Mouse (Mus musculus) embryonic facial prominence, embryonic 15.5 days (tissue): ENCODE data around the gene Gm42791. TPM values are rescaled to one million over a fixed set of nuclear protein-coding genes. Genes with fewer than 3 reads are reported as not detected.

Experiments used
- ATAC-seq: fragments of 200-750 bp; cut with Nextera tagmentation; 2 replicates; pipeline ENCODE4 v1.8.0; 2017; ENCODE audit warnings: low read depth, moderate TSS enrichment; ENCODE audit not compliant: insufficient number of reproducible peaks, low FRiP score, low TSS enrichment
- H3K27ac ChIP-seq: fragments of 300-500 bp; sonication (generic); replicated peaks from 2 replicates; pipeline ENCODE4 v1.5.1; 2015; ENCODE audit warnings: mild to moderate bottlenecking, inconsistent platforms
- H3K27me3 ChIP-seq: fragments of 300-500 bp; sonication (generic); 2 replicates; pipeline ENCODE4 v1.6.1; 2015; ENCODE audit warnings: inconsistent platforms
- H3K36me3 ChIP-seq: fragments of 300-500 bp; sonication (generic); 2 replicates; pipeline ENCODE4 v1.6.1; 2015; ENCODE audit warnings: mild to moderate bottlenecking, inconsistent platforms
- H3K4me1 ChIP-seq: fragments of 300-500 bp; sonication (generic); 2 replicates; pipeline ENCODE4 v1.6.1; 2015; ENCODE audit warnings: inconsistent platforms
- H3K4me2 ChIP-seq: fragments of 300-500 bp; sonication (generic); replicated peaks from 2 replicates; pipeline ENCODE4 v1.6.1; 2015; ENCODE audit warnings: mild to moderate bottlenecking, inconsistent platforms
- H3K4me3 ChIP-seq: fragments of 300-500 bp; sonication (generic); replicated peaks from 2 replicates; pipeline ENCODE4 v1.5.1; 2015; ENCODE audit warnings: mild to moderate bottlenecking, inconsistent platforms
- H3K9ac ChIP-seq: fragments of 300-500 bp; sonication (generic); 2 replicates; pipeline ENCODE4 v1.6.1; 2015; ENCODE audit warnings: inconsistent platforms
- H3K9me3 ChIP-seq: fragments of 300-500 bp; sonication (generic); replicated peaks from 2 replicates; pipeline ENCODE4 v1.6.1; 2016; ENCODE audit warnings: inconsistent platforms
- WGBS: fragments of 180-500 bp; shearing (Covaris S2); methylation state at CpG from one replicate; pipeline ENCODE4 v1.1.7; 2015; 5-methylcytosine and 5-hydroxymethylcytosine counted together
- polyA plus RNA-seq: library from polyadenylated mRNA; unstranded; fragments of >200 nt; fragmentation: Nextera tagmentation; extraction: Ambion mirVana; gene quantifications from 2 replicates; pipeline ENCODE4 v1.2.1, GENCODE M21; 2015

Gm42791 gene
- polyA plus RNA-seq, 1 experiment from 2014 or later: 1.6 TPM

DNA sequence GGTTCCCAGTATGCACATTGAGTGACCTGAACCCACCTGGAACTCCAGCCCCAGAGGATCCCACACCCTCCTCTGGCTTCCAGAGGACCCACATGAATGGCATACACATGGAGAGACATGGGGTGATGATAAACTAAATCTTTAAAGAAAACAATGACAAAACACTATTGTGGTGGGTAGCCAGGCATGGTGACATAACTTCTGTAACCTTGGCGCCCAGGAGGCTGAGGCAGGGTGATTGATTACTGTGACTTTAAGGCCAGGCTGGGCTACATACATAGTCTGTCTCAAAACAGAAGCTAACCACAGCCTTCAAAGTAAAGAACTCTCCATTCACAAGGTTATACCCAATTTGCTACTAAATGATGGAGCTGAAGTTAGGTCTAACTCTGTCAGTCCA is 30.7 kb downstream of the Gm42791 start:
- Histone ChIP-seq H3K4me3 (no peak overlapping the region), H3K36me3 (no peaks in the 10 kb centered on the region), H3K9me3 (no peaks in the 10 kb centered on the region), H3K4me1 (peaks cover 63% of the 10 kb centered on the region), H3K27ac (peak overlapping the region; percentile 87), H3K4me2 (no peak overlapping the region), H3K9ac (no peak overlapping the region), H3K27me3 (no peaks in the 10 kb centered on the region)
- no peak for ATAC-seq
- 85% methylated on average over 1 of the region's 1 CpGs for WGBS

DNA sequence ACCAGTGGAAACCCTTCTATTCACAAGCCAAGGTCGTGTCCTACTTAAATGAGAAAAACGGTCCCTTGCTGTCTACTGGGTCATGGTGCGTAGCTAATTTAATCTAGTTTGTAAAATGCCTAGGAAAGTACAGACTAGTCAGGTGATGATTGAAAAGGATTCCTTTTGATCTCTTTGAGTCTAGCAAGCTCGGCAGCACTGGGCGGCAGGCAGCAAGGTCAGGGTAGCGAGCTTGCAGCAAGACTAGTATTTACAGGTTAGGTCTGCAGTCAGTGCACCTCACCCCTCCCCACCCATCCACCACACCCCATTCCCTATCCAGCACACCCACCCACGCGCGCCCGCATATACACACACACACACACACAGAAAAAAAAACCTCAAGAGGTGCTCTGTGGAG is 34.7 kb downstream of the Gm42791 start:
- Histone ChIP-seq H3K36me3 (no peaks in the 10 kb centered on the region), H3K4me2 (peak overlapping the region; percentile 86), H3K4me1 (peaks cover 37% of the 10 kb centered on the region), H3K27ac (no peak overlapping the region), H3K9me3 (no peaks in the 10 kb centered on the region), H3K9ac (no peak overlapping the region), H3K4me3 (no peak overlapping the region), H3K27me3 (no peaks in the 10 kb centered on the region)
- ATAC-seq: no peak
- 51% methylated on average over 10 of the region's 10 CpGs for WGBS

DNA sequence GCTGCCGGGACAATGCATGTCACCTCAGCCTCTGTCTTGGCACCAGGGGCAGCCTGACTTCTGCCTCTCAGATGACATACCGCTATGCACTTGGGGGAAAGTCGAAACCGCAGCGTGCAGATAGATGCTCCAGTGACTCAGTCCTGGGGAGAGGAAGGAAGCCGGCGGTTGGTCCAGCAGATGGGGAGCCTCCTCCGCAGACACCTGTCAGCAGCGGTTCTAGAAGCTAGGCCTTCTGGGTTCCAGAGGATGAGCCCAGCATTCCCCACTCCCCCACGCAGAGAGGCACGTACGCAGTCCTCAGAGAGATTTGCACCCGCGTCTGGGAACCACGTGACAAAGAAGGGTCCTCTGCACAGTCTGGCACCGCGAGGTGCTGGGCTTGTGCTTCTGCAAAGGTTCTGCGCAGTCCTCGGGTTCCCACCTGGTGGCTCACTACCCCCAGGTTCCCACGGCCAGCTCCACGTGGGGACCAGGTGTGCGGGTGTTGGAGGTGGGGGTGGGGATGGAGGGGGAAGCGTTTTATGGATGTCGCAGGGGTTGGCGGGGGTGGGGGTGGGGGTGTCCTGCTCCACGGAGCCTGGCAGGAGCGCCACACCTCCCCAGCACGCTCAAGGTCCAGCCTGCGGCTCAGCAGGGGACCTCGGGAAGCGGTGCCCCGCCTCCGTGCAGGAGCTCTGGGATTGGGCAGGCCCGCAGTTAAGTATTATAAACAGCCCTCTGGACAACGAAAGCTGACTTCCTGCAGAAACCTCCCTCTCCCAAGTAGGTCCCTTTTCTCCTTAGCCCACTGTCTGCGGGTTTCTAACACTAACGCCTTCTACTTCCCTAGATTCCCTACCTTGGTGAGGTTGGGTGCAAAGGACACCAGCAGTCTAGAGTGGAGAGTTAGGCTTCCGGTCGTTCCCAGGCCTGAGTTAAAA is 35.6 kb downstream of the Gm42791 start:
- Histone ChIP-seq H3K9ac (no peak overlapping the region), H3K4me2 (peak overlapping the region; percentile 86), H3K9me3 (no peaks in the 10 kb centered on the region), H3K4me3 (peak overlapping the region; percentile 43), H3K27me3 (no peaks in the 10 kb centered on the region), H3K27ac (0 out of 2 replicates have a peak overlapping the region, but pooled peaks have one; percentile 14), H3K36me3 (no peaks in the 10 kb centered on the region), H3K4me1 (peaks cover 28% of the 10 kb centered on the region)
- 3% methylated on average over 39 of the region's 39 CpGs for WGBS
- ATAC-seq: peak; percentile 70

DNA sequence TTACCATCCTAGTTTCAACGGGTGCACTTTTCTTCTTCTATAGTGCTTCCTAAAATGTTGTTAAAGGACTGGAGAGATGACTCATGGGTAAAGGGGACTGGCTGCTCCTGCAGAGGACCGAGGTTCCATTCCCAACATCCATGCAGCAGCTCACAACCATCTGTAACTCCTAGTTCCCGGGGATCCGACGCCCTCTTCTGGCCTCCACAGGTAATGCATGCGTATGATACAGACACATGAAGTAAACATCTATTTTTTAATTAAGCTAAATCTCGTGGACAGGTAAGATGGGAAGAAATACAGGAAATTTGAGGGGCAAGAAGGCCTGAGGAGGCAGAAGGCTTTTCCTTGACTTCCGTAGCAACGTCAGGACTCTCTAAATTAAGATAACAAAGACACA is 36.6 kb downstream of the Gm42791 start:
- Histone ChIP-seq H3K4me3 (no peak overlapping the region), H3K27me3 (no peaks in the 10 kb centered on the region), H3K27ac (no peak overlapping the region), H3K4me2 (no peak overlapping the region), H3K9ac (no peak overlapping the region), H3K36me3 (no peaks in the 10 kb centered on the region), H3K4me1 (peaks cover 22% of the 10 kb centered on the region), H3K9me3 (no peaks in the 10 kb centered on the region)
- no peak for ATAC-seq
- 42% methylated on average over 9 of the region's 9 CpGs for WGBS

DNA sequence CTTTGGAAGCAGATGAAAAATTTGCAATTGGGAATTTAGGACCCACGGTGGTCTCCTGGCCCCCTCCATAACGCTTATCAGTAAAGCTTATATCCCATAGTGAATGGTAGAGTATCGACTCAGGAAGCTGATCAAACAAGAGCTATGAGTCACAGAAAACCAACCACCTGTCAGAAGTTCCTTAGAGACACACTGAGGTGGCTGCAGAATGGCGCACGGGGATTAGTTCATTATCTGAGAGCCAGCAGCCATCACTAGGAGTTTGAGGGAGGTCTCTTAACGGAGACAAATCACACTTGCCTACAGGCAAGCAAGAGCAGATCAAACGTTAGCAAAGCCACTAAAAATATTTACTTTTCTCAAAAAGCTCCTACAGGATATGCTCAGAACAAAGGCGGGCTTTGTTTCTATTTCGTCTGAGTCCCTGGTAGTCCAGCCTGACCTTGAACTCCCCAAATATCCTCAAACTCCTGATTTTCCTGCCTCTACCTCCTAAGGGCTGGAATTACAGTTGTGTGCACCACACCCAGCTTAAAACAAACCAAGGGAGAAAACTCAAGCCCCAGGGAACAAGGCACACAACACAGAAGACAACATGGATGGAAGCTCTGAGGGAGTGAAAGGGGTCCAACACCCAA is 37.9 kb downstream of the Gm42791 start:
- no peak for ATAC-seq
- Histone ChIP-seq H3K4me2 (no peak overlapping the region), H3K4me3 (no peak overlapping the region), H3K9me3 (no peaks in the 10 kb centered on the region), H3K36me3 (no peaks in the 10 kb centered on the region), H3K4me1 (peaks cover 20% of the 10 kb centered on the region), H3K27ac (no peak overlapping the region), H3K27me3 (no peaks in the 10 kb centered on the region), H3K9ac (no peak overlapping the region)
- WGBS: 40% methylated on average over 9 of the region's 9 CpGs

DNA sequence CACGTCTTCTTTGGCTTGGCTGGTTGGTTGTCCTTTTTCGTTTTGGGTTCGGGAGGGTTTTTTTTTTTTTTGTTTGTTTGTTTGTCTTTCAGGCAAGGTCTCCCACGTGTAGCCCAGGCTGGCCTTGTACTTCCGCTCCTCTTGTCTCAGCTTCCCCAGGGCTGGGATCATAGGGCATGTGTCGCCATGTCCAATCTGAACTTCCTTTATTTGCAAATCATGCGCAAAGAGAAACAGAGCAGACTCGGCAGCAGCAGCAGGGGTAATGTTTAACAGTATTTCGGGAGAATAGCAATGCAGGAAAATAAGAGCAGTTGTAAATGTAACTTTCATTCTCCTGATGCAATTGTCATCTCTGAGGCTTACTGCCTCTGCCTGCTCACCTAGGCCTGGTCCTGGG is 38.9 kb downstream of the Gm42791 start:
- 74% methylated on average over 9 of the region's 9 CpGs for WGBS
- Histone ChIP-seq H3K9me3 (no peaks in the 10 kb centered on the region), H3K27ac (no peak overlapping the region), H3K27me3 (no peaks in the 10 kb centered on the region), H3K4me2 (no peak overlapping the region), H3K4me1 (peaks cover 20% of the 10 kb centered on the region), H3K9ac (no peak overlapping the region), H3K36me3 (no peaks in the 10 kb centered on the region), H3K4me3 (no peak overlapping the region)
- no peak for ATAC-seq

DNA sequence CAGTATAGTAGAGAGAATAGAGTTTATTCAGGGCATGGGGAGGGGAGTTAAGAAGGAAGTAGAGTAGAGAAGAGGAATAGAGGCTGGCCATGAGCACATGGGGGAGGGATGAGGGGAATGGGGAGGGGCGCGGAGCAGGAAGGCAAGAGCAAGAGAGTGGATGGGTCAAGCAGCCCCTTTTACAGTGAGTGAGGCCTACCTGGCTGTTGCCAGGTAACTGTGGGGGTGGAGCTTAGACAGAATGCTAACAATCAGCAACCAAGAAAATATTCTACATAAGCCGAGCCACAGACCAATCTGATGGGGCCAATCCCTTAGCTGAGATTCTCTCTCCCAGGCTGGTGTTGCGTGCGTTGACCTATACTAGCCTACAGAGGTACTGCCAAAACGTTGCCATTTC is 39.4 kb downstream of the Gm42791 start:
- no peak overlapping the region for H3K27ac ChIP-seq
- H3K4me3 ChIP-seq: no peak overlapping the region
- no peaks in the 10 kb centered on the region for H3K36me3 ChIP-seq
- no peak overlapping the region for H3K4me2 ChIP-seq
- no peak for ATAC-seq
- WGBS: 92% methylated on average over 6 of the region's 6 CpGs
- H3K9ac ChIP-seq: no peak overlapping the region
- H3K4me1 ChIP-seq: peaks cover 21% of the 10 kb centered on the region
- H3K27me3 ChIP-seq: no peaks in the 10 kb centered on the region
- H3K9me3 ChIP-seq: no peaks in the 10 kb centered on the region

DNA sequence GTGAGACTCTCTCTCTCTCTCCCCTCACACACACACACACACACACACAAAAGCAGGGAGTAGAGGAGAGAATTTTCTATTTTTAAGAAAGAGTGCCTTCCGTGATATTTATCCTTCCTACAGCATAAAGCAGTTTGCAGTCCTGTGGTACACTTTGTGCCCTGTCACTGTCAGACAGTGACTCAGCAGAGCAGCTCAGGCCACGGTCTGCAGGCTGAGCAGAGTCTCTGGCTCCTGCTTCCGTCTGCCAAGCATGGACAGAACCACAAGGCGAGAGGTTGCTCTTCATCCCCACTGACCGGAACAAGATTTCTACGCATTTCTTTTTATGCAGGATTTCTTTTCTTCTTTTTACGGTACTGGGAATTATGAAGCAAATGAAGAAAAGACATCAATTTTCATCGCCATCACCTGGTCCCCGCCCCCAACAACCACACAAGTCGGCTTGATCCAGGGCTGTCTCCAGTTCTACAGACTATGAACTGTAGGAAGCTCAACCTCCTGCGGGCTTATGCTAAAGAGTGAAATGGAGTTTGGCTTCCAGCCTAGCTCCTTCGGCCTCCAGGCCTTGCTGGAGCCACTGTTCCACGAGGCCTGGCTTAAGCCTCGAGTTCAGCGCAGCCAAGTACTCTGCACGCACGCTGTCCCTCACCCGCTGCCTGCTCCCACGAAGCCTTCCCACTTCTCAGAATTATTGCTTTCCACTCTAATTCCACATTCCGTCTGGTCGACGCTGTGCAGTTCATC is 40.5 kb downstream of the Gm42791 start:
- Histone ChIP-seq H3K9me3 (no peaks in the 10 kb centered on the region), H3K4me3 (no peak overlapping the region), H3K9ac (no peak overlapping the region), H3K4me2 (no peak overlapping the region), H3K36me3 (no peaks in the 10 kb centered on the region), H3K27ac (no peak overlapping the region), H3K4me1 (peaks cover 19% of the 10 kb centered on the region), H3K27me3 (no peaks in the 10 kb centered on the region)
- no peak for ATAC-seq
- 66% methylated on average over 22 of the region's 22 CpGs for WGBS

DNA sequence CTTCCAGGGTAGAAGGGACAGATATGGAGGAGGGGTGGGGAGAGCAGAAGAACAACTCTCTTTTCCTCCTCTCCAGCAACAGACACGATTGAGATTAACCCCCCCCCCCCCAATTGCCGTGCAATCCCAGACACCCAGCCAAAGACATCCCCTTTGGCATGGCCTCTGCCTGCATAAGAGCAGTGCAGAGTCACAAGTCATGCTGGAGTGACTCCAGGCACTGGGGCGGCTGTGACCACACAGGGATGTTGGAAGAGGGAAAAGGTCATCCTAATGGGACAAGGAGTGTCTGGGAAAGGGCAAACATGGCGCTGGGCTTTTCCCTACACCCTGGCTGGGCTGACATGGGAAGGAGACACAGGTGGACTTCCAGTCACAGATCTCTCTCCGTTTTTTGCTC is 41.8 kb downstream of the Gm42791 start:
- Histone ChIP-seq H3K4me3 (no peak overlapping the region), H3K36me3 (no peaks in the 10 kb centered on the region), H3K9ac (no peak overlapping the region), H3K9me3 (no peaks in the 10 kb centered on the region), H3K4me2 (no peak overlapping the region), H3K27me3 (no peaks in the 10 kb centered on the region), H3K27ac (no peak overlapping the region), H3K4me1 (peaks cover 10% of the 10 kb centered on the region)
- ATAC-seq: no peak
- 73% methylated on average over 5 of the region's 5 CpGs for WGBS

DNA sequence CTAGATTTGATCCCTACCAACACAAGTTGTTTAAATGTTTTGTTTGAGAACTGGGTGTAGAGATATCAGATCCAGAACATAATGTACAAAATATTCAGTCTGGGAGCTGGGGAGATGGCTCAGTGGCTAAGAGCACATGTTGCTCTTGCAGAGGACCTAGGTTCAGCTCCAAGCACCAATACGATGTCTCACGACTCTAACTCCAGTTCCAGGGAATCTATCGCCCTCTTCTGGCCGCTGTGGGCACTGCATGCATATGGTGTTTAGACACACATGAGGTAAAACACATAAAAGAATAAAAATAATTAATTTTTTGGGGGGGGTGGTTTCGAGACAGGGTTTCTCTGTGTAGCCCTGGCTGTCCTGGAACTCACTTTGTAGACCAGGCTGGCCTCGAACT is 42.5 kb downstream of the Gm42791 start:
- H3K27me3 ChIP-seq: no peaks in the 10 kb centered on the region
- H3K27ac ChIP-seq: no peak overlapping the region
- no peak overlapping the region for H3K4me3 ChIP-seq
- H3K4me1 ChIP-seq: peaks cover 10% of the 10 kb centered on the region
- WGBS: 46% methylated on average over 6 of the region's 6 CpGs
- H3K9me3 ChIP-seq: no peaks in the 10 kb centered on the region
- H3K4me2 ChIP-seq: no peak overlapping the region
- no peaks in the 10 kb centered on the region for H3K36me3 ChIP-seq
- no peak overlapping the region for H3K9ac ChIP-seq
- ATAC-seq: no peak

DNA sequence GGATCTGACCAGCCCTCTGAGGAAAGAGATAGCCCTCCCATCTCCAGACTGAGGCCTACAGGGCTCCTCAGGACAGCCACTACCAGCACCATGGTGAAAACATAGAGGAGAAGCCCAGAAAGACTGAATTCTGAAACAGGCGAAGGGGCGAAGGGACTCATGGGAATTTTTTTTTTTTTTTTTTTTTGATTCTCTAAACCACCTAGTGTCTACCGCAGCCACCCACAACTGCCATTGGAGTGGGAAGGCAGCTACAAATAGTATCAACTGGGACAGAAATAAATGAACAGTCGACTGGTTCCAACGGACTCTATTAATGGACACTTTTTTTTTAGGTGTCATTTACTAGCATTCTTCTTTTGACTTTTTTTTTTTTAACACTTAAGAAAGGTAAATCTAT is 43.6 kb downstream of the Gm42791 start:
- no peaks in the 10 kb centered on the region for H3K27me3 ChIP-seq
- no peak overlapping the region for H3K4me3 ChIP-seq
- ATAC-seq: no peak
- peaks cover 10% of the 10 kb centered on the region for H3K4me1 ChIP-seq
- no peaks in the 10 kb centered on the region for H3K36me3 ChIP-seq
- no peak overlapping the region for H3K27ac ChIP-seq
- WGBS: 90% methylated on average over 5 of the region's 5 CpGs
- H3K4me2 ChIP-seq: no peak overlapping the region
- H3K9ac ChIP-seq: no peak overlapping the region
- H3K9me3 ChIP-seq: no peaks in the 10 kb centered on the region
